Mouse (Mus musculus) CH12.LX (cell line): Measurements from ENCODE around the gene Ets2. TPM values are rescaled to one million over a fixed set of nuclear protein-coding genes. Genes with fewer than 3 reads are reported as not detected.

Experiments used
- DNase-seq: peaks from one replicate; pipeline ENCODE4 v3.0.0-alpha.2; 2013; ENCODE audit errors: extremely low read depth
- H3K27ac ChIP-seq: 2 replicates; pipeline ENCODE4 v1.5.1; 2012; ENCODE audit warnings: low read depth, mild to moderate bottlenecking, control low read depth, moderate library complexity; ENCODE audit not compliant: insufficient read depth
- H3K27me3 ChIP-seq: replicated peaks from 2 replicates; pipeline ENCODE3; 2012; ENCODE audit warnings: inconsistent platforms
- H3K36me3 ChIP-seq, 2 experiments: replicated peaks in 1 of 2; 2 replicates each; pipeline versions ENCODE3 to v1.6.1; 2012; ENCODE audit warnings: inconsistent platforms in 1 of 2, low read length in 1 of 2, mild to moderate bottlenecking in 1 of 2, mixed read lengths in 1 of 2, moderate library complexity in 1 of 2; ENCODE audit not compliant: control insufficient read depth in 1 of 2, insufficient read depth in 1 of 2
- H3K4me1 ChIP-seq, 2 experiments: 2 replicates each; pipeline ENCODE4 v1.6.1; 2012; ENCODE audit warnings: inconsistent platforms in 1 of 2, moderate library complexity in 1 of 2; ENCODE audit not compliant: insufficient read depth in 2 of 2, control insufficient read depth in 1 of 2
- H3K4me2 ChIP-seq: 2 replicates; pipeline ENCODE4 v1.6.1; 2012; ENCODE audit warnings: low read depth, mild to moderate bottlenecking, control low read depth; ENCODE audit not compliant: poor library complexity, insufficient read depth, severe bottlenecking
- H3K4me3 ChIP-seq, 3 experiments: fragments of 150-350 bp in 1 of 3; sonication (generic) in 1 of 3; replicated peaks in 1 of 3; 2 replicates each; pipeline versions ENCODE3 to v1.5.1; 2011 to 2012; ENCODE audit warnings: low read depth in 2 of 3, low read length in 2 of 3, mild to moderate bottlenecking in 2 of 3, moderate library complexity in 2 of 3, control low read depth in 1 of 3, improper control_type of control experiment in 1 of 3, inconsistent platforms in 1 of 3, mixed read lengths in 1 of 3; ENCODE audit not compliant: poor library complexity in 1 of 3
- H3K79me2 ChIP-seq: replicated peaks from 2 replicates; pipeline ENCODE4 v1.6.1; 2012; ENCODE audit warnings: mild to moderate bottlenecking, moderate library complexity; ENCODE audit not compliant: control insufficient read depth, poor library complexity, insufficient read depth, severe bottlenecking; ENCODE audit errors: extremely low read depth
- H3K9ac ChIP-seq: 2 replicates; pipeline ENCODE4 v1.6.1; 2012; ENCODE audit warnings: low read depth, mild to moderate bottlenecking, control low read depth, moderate library complexity; ENCODE audit not compliant: insufficient read depth
- H3K9me3 ChIP-seq: replicated peaks from 2 replicates; pipeline ENCODE3; 2012; ENCODE audit warnings: low read length, inconsistent platforms, mixed read lengths
- BHLHE40 ChIP-seq: IDR thresholded peaks from 2 replicates; pipeline ENCODE4 v1.6.1; 2011; ENCODE audit warnings: mild to moderate bottlenecking, low read depth, low read length, improper control_type of control experiment
- CHD1 ChIP-seq: IDR thresholded peaks from 2 replicates; pipeline ENCODE4 v1.6.1; 2012; ENCODE audit warnings: low read depth, low read length, improper control_type of control experiment, inconsistent platforms
- E2F4 ChIP-seq: IDR thresholded peaks from 2 replicates; pipeline ENCODE4 v1.6.1; 2011; ENCODE audit warnings: low read depth, low read length, improper control_type of control experiment; ENCODE audit not compliant: insufficient replicate concordance
- ELF1 ChIP-seq: IDR thresholded peaks from 2 replicates; pipeline ENCODE4 v1.6.1; 2014; ENCODE audit warnings: low read depth, mild to moderate bottlenecking, inconsistent platforms, low read length, improper control_type of control experiment
- EP300 ChIP-seq: IDR thresholded peaks from 2 replicates; pipeline ENCODE4 v1.6.1; 2011; ENCODE audit warnings: low read length, improper control_type of control experiment
- ETS1 ChIP-seq: conservative IDR thresholded peaks from 2 replicates; pipeline ENCODE4 v1.6.1; 2012; ENCODE audit warnings: low read depth, mild to moderate bottlenecking, inconsistent platforms, low read length, improper control_type of control experiment, moderate library complexity
- GABPA ChIP-seq: IDR thresholded peaks from 2 replicates; pipeline ENCODE4 v1.6.1; 2012; ENCODE audit warnings: low read depth, low read length, improper control_type of control experiment, inconsistent platforms; ENCODE audit not compliant: insufficient replicate concordance
- JUN ChIP-seq: IDR thresholded peaks from 2 replicates; pipeline ENCODE4 v1.6.1; 2011; ENCODE audit warnings: low read depth, mild to moderate bottlenecking, low read length, improper control_type of control experiment, moderate library complexity; ENCODE audit not compliant: insufficient read depth
- JUND ChIP-seq: conservative IDR thresholded peaks from 2 replicates; pipeline ENCODE4 v1.6.1; 2011; ENCODE audit warnings: low read depth, low read length, improper control_type of control experiment
- MXI1 ChIP-seq: IDR thresholded peaks from 2 replicates; pipeline ENCODE4 v1.6.1; 2011; ENCODE audit warnings: mild to moderate bottlenecking, low read depth, low read length, improper control_type of control experiment
- NELFE ChIP-seq: IDR thresholded peaks from 2 replicates; pipeline ENCODE4 v1.6.1; 2011; ENCODE audit warnings: low read depth, low read length, improper control_type of control experiment
- PAX5 ChIP-seq: IDR thresholded peaks from 2 replicates; pipeline ENCODE4 v1.6.1; 2012; ENCODE audit warnings: low read length, inconsistent platforms, mixed read lengths
- POLR2A ChIP-seq: IDR thresholded peaks from 2 replicates; pipeline ENCODE4 v1.6.1; 2011; ENCODE audit warnings: low read depth, mild to moderate bottlenecking, improper control_type of control experiment, low read length
- POLR2AphosphoS2 ChIP-seq: IDR thresholded peaks from 2 replicates; pipeline ENCODE4 v1.6.1; 2011; ENCODE audit warnings: low read depth, low read length, improper control_type of control experiment
- TBP ChIP-seq: conservative IDR thresholded peaks from 2 replicates; pipeline ENCODE4 v1.6.1; 2011; ENCODE audit warnings: low read depth, low read length, improper control_type of control experiment
- USF1 ChIP-seq: IDR thresholded peaks from 2 replicates; pipeline ENCODE4 v1.6.1; 2014; ENCODE audit warnings: low read depth, mild to moderate bottlenecking, inconsistent platforms, low read length, improper control_type of control experiment
- ZC3H11A ChIP-seq: IDR thresholded peaks from 2 replicates; pipeline ENCODE4 v1.6.1; 2012; ENCODE audit warnings: low read depth, mild to moderate bottlenecking, inconsistent platforms, low read length, improper control_type of control experiment
- ZMIZ1 ChIP-seq: IDR thresholded peaks from 2 replicates; pipeline ENCODE4 v1.6.1; 2012; ENCODE audit warnings: low read depth, mild to moderate bottlenecking, inconsistent platforms, low read length, improper control_type of control experiment
- ZNF384 ChIP-seq: IDR thresholded peaks from 2 replicates; pipeline ENCODE4 v1.6.1; 2012; ENCODE audit warnings: low read depth, low read length, improper control_type of control experiment, inconsistent platforms
- dilution Hi-C: fragments of 300-500 bp; cut with MboI; formaldehyde crosslinking; loops from 2 replicates; pipeline ENCODE4 v1.14.3; 2020; ENCODE audit warnings: low sequenced_read_pairs; ENCODE audit not compliant: extremely low pct_unique_long_range_greater_than_20kb, extremely low pct_ligation_motif_present
- in situ Hi-C: fragments of 300-500 bp; cut with MboI; formaldehyde crosslinking; loops from 3 replicates; pipeline ENCODE4 v1.14.3; 2019; ENCODE audit warnings: low sequenced_read_pairs, low pct_ligation_motif_present, low pct_unique_long_range_greater_than_20kb, mixed read lengths
- polyA plus RNA-seq: library from polyadenylated mRNA; unstranded; fragments of >175 nt; gene quantifications from 2 replicates; pipeline ENCODE4 v1.2.1, GENCODE M21; 2012; ENCODE audit warnings: low read depth; ENCODE audit not compliant: insufficient read length
- total RNA-seq, 2 experiments: library from RNA; depleted of rRNA; stranded (reverse); fragments of 300-350 nt in 1 of 2; fragments of >200 nt in 1 of 2; gene quantifications; 2 replicates each; pipeline ENCODE4 v1.2.3; 2012 to 2014

Ets2 gene
- total and polyA plus RNA-seq, 3 experiments: 42.0 to 51.2 (median 43.2) TPM

DNA sequence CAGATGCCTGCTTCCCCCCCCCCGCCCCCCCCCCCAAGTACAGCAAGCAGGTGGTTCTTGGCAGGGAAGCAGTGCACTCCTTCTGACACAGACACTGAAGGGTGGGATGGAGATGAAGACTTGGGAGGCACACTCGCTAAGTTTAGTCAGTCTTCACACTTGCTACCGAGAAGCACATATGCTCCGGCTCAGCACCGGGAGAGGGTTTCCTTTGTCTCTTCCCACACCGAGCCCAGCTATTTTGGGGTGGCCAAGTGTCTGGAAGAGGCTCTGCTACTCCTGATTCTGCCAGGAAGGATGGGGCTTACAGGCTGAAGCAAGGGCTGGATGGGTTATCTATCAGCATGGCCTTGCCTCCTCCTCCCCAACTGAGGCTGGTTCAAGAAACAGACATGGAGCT is 5.3 kb upstream of the Ets2 start:
- in situ Hi-C loops (no loop called here), dilution Hi-C loops (no loop called here)

GRCm38 (mm10) chr16:95699721-95700120 is 2.2 kb upstream of the Ets2 start:
- H3K79me2 ChIP-seq: peaks cover 22% of the 10 kb centered on the region
- TF ChIP-seq ZNF384 (no peak), JUN (no peak)
- dilution Hi-C loops (no loop called here), in situ Hi-C loops (no loop called here)
- no peaks in the 10 kb centered on the region for H3K9me3 ChIP-seq
- peaks cover 8 to 26% of the 10 kb centered on the region in 2 experiments for H3K4me1 ChIP-seq
- H3K36me3 ChIP-seq: peaks cover 8 to 9% of the 10 kb centered on the region in 2 experiments
- H3K9ac ChIP-seq: no peak overlapping the region
- H3K27ac ChIP-seq: no peak overlapping the region
- no peak overlapping the region for H3K4me2 ChIP-seq
- DNase-seq: no peak
- no peaks in the 10 kb centered on the region for H3K27me3 ChIP-seq
- no peak overlapping the region for H3K4me3 ChIP-seq

More for the DNA sequence above, 5.3 kb upstream of the Ets2 start:
- no peaks in the 10 kb centered on the region for H3K27me3 ChIP-seq
- no peak overlapping the region for H3K4me2 ChIP-seq
- no peak overlapping the region for H3K9ac ChIP-seq
- no peak overlapping the region for H3K27ac ChIP-seq
- TF ChIP-seq TBP (no peak), ELF1 (no peak), ETS1 (no peak), POLR2A (no peak), MXI1 (no peak), NELFE (no peak), EP300 (no peak), GABPA (no peak), USF1 (no peak), CHD1 (no peak), POLR2AphosphoS2 (no peak), ZC3H11A (no peak), ZNF384 (no peak), E2F4 (no peak), JUND (no peak), BHLHE40 (no peak), PAX5 (no peak), ZMIZ1 (no peak)
- H3K36me3 ChIP-seq: no peaks in the 10 kb centered on the region
- no peaks in the 10 kb centered on the region for H3K9me3 ChIP-seq
- no peak overlapping the region for H3K4me3 ChIP-seq
- DNase-seq: no peak
- peaks cover 8 to 16% of the 10 kb centered on the region in 2 experiments for H3K4me1 ChIP-seq
- no peaks in the 10 kb centered on the region for H3K79me2 ChIP-seq
